Mouse (Mus musculus) gastrocnemius, adult 8-10 months (tissue): Measurements from ENCODE around the gene Olfr810. TPM values are rescaled to one million over a fixed set of nuclear protein-coding genes. Genes with fewer than 3 reads are reported as not detected.

Experiments used
- DNase-seq, 2 experiments: peaks; one replicate each; pipeline ENCODE4 v3.0.0; 2022; ENCODE audit warnings: low spot score in 2 of 2
- total RNA-seq, 4 experiments: library from RNA; stranded (reverse); gene quantifications; 2 replicates each; pipeline ENCODE4 v1.2.4; 2022

The Olfr810 gene
- total RNA-seq: not detected

- DNase-seq: no peak
Observed at GRCm38 (mm10) chr10:129794817-129795216, at the start of gene Olfr810. TSS of gene Olfr810 (minus strand) at chr10:129794917.

GRCm38 (mm10) chr10:129804296-129804695 lies 9.6 kb upstream of the Olfr810 start, which contains the start of gene Olfr811:
TSS of gene Olfr811 (minus strand) at chr10:129804396.
- DNase-seq: no peak

- DNase-seq: no peak
Observed at GRCm38 (mm10) chr10:129778123-129778522, 16.6 kb downstream of the Olfr810 start.

GRCm38 (mm10) chr10:129774338-129774737 lies 20.4 kb downstream of the Olfr810 start, which contains the start of gene Olfr809:
TSS of gene Olfr809 (plus strand) at chr10:129774638.
- no peak for DNase-seq

- DNase-seq: no peak
Observed at GRCm38 (mm10) chr10:129765182-129765581, 29.5 kb downstream of the Olfr810 start, which contains the start of gene Olfr808. TSS of gene Olfr808 (plus strand) at chr10:129765482.

GRCm38 (mm10) chr10:129757693-129758092 lies 37.0 kb downstream of the Olfr810 start, which contains the start of gene Olfr807:
TSS of gene Olfr807 (minus strand) at chr10:129757793.
- DNase-seq: no peak

- DNase-seq: no peak
Observed at GRCm38 (mm10) chr10:129741821-129742220, 52.9 kb downstream of the Olfr810 start, which contains the start of gene Olfr806. TSS of gene Olfr806 (minus strand) at chr10:129741921.

Other genes with a start within 250 kb of the Olfr810 start
- gene Olfr794, start 227.3 kb downstream of the Olfr810 start, total RNA-seq: not detected
- gene Olfr796, start 182.3 kb downstream of the Olfr810 start, total RNA-seq: not detected
- gene Olfr798, start 167.0 kb downstream of the Olfr810 start, total RNA-seq: not detected
- gene Olfr799, start 157.4 kb downstream of the Olfr810 start, total RNA-seq: not detected
- gene Olfr800, start 137.2 kb downstream of the Olfr810 start, total RNA-seq: not detected
- not detected for gene Olfr801, start 121.1 kb downstream of the Olfr810 start, total RNA-seq
- gene Olfr802, start 106.7 kb downstream of the Olfr810 start, total RNA-seq: not detected
- not detected for gene Olfr803, start 100.6 kb downstream of the Olfr810 start, total RNA-seq
- not detected for gene Olfr804, start 91.7 kb downstream of the Olfr810 start, total RNA-seq
- gene Olfr805, start 65.5 kb downstream of the Olfr810 start, total RNA-seq: not detected
- not detected for gene Olfr806, start 53.0 kb downstream of the Olfr810 start, total RNA-seq
- gene Olfr807, start 37.1 kb downstream of the Olfr810 start, total RNA-seq: not detected
- not detected for gene Olfr808, start 29.4 kb downstream of the Olfr810 start, total RNA-seq
- gene Olfr809, start 20.3 kb downstream of the Olfr810 start, total RNA-seq: not detected
- not detected for gene Olfr811, start 9.5 kb upstream of the Olfr810 start, total RNA-seq
- not detected for gene Olfr812, start 51.2 kb upstream of the Olfr810 start, total RNA-seq
- not detected for gene Olfr813, start 60.5 kb upstream of the Olfr810 start, total RNA-seq
- gene Olfr814, start 84.9 kb upstream of the Olfr810 start, total RNA-seq: not detected
- not detected for gene Olfr815, start 111.0 kb upstream of the Olfr810 start, total RNA-seq
- not detected for gene Olfr816, start 120.7 kb upstream of the Olfr810 start, total RNA-seq
- gene Olfr818, start 154.2 kb upstream of the Olfr810 start, total RNA-seq: not detected
- not detected for gene Olfr819, start 172.3 kb upstream of the Olfr810 start, total RNA-seq
- not detected for gene Olfr247, start 181.2 kb upstream of the Olfr810 start, total RNA-seq
- not detected for gene Gm10310, start 190.1 kb upstream of the Olfr810 start, total RNA-seq
- gene Olfr820, start 217.7 kb upstream of the Olfr810 start, total RNA-seq: not detected
- gene Olfr821, start 235.4 kb upstream of the Olfr810 start, total RNA-seq: not detected